Mouse (Mus musculus) C2C12 (cell line): Measurements from ENCODE around the gene Sap30bp. TPM values are rescaled to one million over a fixed set of nuclear protein-coding genes. Genes with fewer than 3 reads are reported as not detected.

Source experiments
- H3K27me3 ChIP-seq: one replicate; pipeline ENCODE4 v1.6.1; 2011; ENCODE audit not compliant: control insufficient read depth, insufficient read depth, insufficient read length
- H3K36me3 ChIP-seq: one replicate; pipeline ENCODE4 v1.6.1; 2011; ENCODE audit not compliant: control insufficient read depth, insufficient read depth
- H3K4me3 ChIP-seq: one replicate; pipeline ENCODE4 v1.5.1; 2011; ENCODE audit warnings: mild to moderate bottlenecking, control low read depth; ENCODE audit not compliant: poor library complexity, insufficient read depth, severe bottlenecking
- H3K79me2 ChIP-seq: one replicate; pipeline ENCODE4 v1.6.1; 2011; ENCODE audit not compliant: control insufficient read depth, insufficient read depth
- H3K79me3 ChIP-seq: one replicate; pipeline ENCODE4 v1.6.1; 2011; ENCODE audit warnings: low read depth, control low read depth
- H3ac ChIP-seq: one replicate; pipeline ENCODE3; 2011; ENCODE audit warnings: low read depth; ENCODE audit not compliant: control insufficient read depth, insufficient read length
- CEBPB ChIP-seq: IDR thresholded peaks from one replicate; pipeline ENCODE4 v1.6.1; 2011; ENCODE audit warnings: low read depth, mild to moderate bottlenecking, control low read depth, moderate library complexity
- CTCF ChIP-seq: IDR thresholded peaks from one replicate; pipeline ENCODE4 v1.5.1; 2011; ENCODE audit not compliant: control insufficient read depth, insufficient read depth, insufficient read length
- FOSL1 ChIP-seq: IDR thresholded peaks from one replicate; pipeline ENCODE4 v1.8.0; 2011; ENCODE audit warnings: mild to moderate bottlenecking, low read length; ENCODE audit not compliant: poor library complexity, insufficient read depth, severe bottlenecking
- MAX ChIP-seq: IDR thresholded peaks from one replicate; pipeline ENCODE4 v1.6.1; 2011; ENCODE audit warnings: mild to moderate bottlenecking, control low read depth
- MYOD1 ChIP-seq: IDR thresholded peaks from one replicate; pipeline ENCODE4 v1.6.1; 2011; ENCODE audit warnings: low read depth; ENCODE audit not compliant: control insufficient read depth, insufficient read length
- MYOG ChIP-seq: IDR thresholded peaks from one replicate; pipeline ENCODE4 v1.6.1; 2011; ENCODE audit not compliant: control insufficient read depth, insufficient read length; ENCODE audit errors: extremely low read depth
- USF1 ChIP-seq: IDR thresholded peaks from one replicate; pipeline ENCODE4 v1.6.1; 2011; ENCODE audit warnings: low read depth, mild to moderate bottlenecking, control low read depth, moderate library complexity
- polyA plus RNA-seq: library from polyadenylated mRNA; unstranded; fragments of >200 nt; fragmentation: generic; extraction: Trizol; gene quantifications from one replicate; pipeline ENCODE4 v1.2.1, GENCODE M21; 2012; ENCODE audit warnings: missing spikeins

Gene Sap30bp
- polyA plus RNA-seq, 1 experiment = 77.6 TPM

GRCm38 (mm10) chr11:115956453-115956852, 23.4 kb downstream of the Sap30bp start:
- Histone ChIP-seq H3K36me3 (peaks cover 63% of the 10 kb centered on the region), H3ac (no peak overlapping the region), H3K4me3 (no peak overlapping the region), H3K79me3 (peaks cover 2% of the 10 kb centered on the region), H3K79me2 (peaks cover 12% of the 10 kb centered on the region), H3K27me3 (no peaks in the 10 kb centered on the region)
- no peak for TF ChIP-seq MYOD1
- no peak for TF ChIP-seq MAX
- no peak for TF ChIP-seq CEBPB
- no peak for TF ChIP-seq MYOG
- TF ChIP-seq FOSL1 = no peak
- TF ChIP-seq USF1 = no peak
- TF ChIP-seq CTCF = no peak

GRCm38 (mm10) chr11:115957971-115958370, 24.9 kb downstream of the Sap30bp start:
- H3K36me3 ChIP-seq = peaks cover 63% of the 10 kb centered on the region
- H3K79me2 ChIP-seq = peaks cover 12% of the 10 kb centered on the region
- no peak for TF ChIP-seq MYOD1
- TF ChIP-seq CTCF = peak; percentile 3
- TF ChIP-seq USF1 = no peak
- peak; percentile 71 for TF ChIP-seq MAX
- no peak for TF ChIP-seq MYOG
- TF ChIP-seq CEBPB = no peak
- peak; percentile 27 for TF ChIP-seq FOSL1

GRCm38 (mm10) chr11:115959018-115959417, 25.9 kb downstream of the Sap30bp start:
- Histone ChIP-seq H3K4me3 (no peak overlapping the region), H3K79me3 (peaks cover 2% of the 10 kb centered on the region), H3K36me3 (peaks cover 62% of the 10 kb centered on the region), H3K27me3 (no peaks in the 10 kb centered on the region), H3K79me2 (peaks cover 12% of the 10 kb centered on the region), H3ac (no peak overlapping the region)
- TF ChIP-seq MAX (no peak), MYOG (no peak), USF1 (no peak), CEBPB (no peak), MYOD1 (no peak), CTCF (no peak), FOSL1 (no peak)

More at GRCm38 (mm10) chr11:115957971-115958370, 24.9 kb downstream of the Sap30bp start:
- Histone ChIP-seq H3K79me3 (peaks cover 2% of the 10 kb centered on the region), H3K4me3 (no peak overlapping the region), H3ac (peak overlapping the region; percentile 45), H3K27me3 (no peaks in the 10 kb centered on the region)

- Histone ChIP-seq H3K4me3 (no peak overlapping the region), H3ac (no peak overlapping the region), H3K79me3 (peaks cover 3% of the 10 kb centered on the region), H3K79me2 (no peaks in the 10 kb centered on the region), H3K36me3 (peaks cover 75% of the 10 kb centered on the region), H3K27me3 (no peaks in the 10 kb centered on the region)
- TF ChIP-seq USF1 = no peak
- no peak for TF ChIP-seq MYOD1
- TF ChIP-seq CTCF = no peak
- no peak for TF ChIP-seq CEBPB
- no peak for TF ChIP-seq MYOG
- TF ChIP-seq FOSL1 = no peak
- TF ChIP-seq MAX = no peak
Measured at GRCm38 (mm10) chr11:115962651-115963412, 29.8 kb downstream of the Sap30bp start.

DNA sequence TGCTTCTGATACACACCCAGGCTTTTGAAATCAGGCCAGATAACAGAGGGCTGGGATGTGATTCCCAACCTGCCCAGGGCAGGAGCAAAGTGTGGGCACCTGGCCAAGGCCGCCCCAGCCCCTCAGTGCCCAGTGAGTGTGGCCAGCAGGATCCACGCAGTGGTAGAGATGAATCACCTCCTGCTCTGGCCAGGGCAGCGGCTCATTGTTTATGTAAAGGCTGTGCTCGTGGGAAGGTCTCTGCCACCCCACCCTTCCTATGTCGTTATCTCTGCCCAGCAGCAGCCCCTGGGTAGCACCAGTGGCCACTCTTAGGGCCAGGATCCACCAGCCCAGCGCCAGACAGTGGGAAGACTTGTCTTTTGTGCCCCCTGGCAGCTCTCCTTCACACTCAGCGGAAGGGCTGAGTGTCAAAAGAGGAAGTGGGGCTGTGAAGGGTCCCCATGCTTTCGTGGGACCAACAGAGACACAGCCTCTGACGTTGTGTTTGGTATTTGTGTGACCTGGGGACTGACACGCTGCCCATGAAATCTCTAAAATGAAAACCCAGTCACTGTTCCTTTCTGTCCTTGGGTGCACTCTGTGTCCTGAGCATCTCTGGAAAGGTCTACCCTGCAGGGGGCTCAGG, 32.0 kb downstream of the Sap30bp start:
- Histone ChIP-seq H3K27me3 (no peaks in the 10 kb centered on the region), H3K79me3 (peaks cover 2% of the 10 kb centered on the region), H3K4me3 (no peak overlapping the region), H3ac (peak overlapping the region; percentile 38), H3K36me3 (peaks cover 62% of the 10 kb centered on the region), H3K79me2 (no peaks in the 10 kb centered on the region)
- no peak for TF ChIP-seq MYOD1
- TF ChIP-seq CEBPB = no peak
- TF ChIP-seq FOSL1 = peak; percentile 36
- TF ChIP-seq MAX = peak; percentile 79
